Mouse (Mus musculus) urinary bladder, adult 2 months (tissue): ENCODE results near the gene Mettl1. TPM values are rescaled to one million over a fixed set of nuclear protein-coding genes. Genes with fewer than 3 reads are reported as not detected.
A peak's percentile ranks its signal among the peaks of the same experiment; 100 is the strongest.
"Not testable (repeated sequence)": the region's sequence is repeated elsewhere in the genome, so short reads cannot be mapped to it uniquely, and the experiment has no call there.

Source experiments
- DNase-seq: peaks from one replicate; pipeline ENCODE4 v3.0.0; 2022; ENCODE audit warnings: low spot score
- polyA plus RNA-seq: library from polyadenylated mRNA; depleted of rRNA; stranded (reverse); fragments of >200 nt; gene quantifications from 2 replicates; pipeline ENCODE4 v1.2.3, GENCODE M21; 2012

The Mettl1 gene
- polyA plus RNA-seq, 1 experiment = 33.6 TPM

DNA sequence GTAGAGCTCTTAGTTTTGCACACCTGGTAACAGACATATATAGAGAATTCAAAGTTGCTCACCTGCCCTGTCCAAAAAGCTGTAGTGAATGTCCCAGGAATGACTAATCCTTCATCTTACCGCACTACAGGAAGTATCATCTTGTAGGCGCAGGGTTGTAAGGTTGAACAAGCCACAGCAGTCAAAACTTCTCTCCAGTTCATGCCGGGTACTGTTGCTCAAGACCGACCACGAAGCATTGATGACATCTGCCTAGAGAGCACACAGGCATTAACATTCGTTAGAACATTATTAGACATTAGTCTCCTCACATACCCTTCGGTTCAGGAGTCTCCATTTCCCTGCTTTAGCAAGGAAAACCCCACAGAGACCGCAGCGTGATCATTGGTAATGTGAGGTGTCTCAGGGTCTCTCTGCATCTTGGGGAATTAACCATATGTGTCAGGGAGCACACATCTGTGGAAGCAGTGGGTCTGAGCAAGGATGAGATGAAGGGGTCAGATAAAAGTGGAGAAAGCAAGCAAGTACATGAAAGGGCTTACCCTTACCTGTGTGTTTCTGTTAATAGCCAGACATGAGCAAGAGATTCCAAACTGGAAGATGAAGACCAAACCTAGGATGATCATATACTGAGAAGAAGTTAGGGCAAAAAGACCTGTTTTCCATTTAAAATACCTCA is 27.3 kb downstream of the Mettl1 start:
- no peak for DNase-seq

GRCm38 (mm10) chr10:127069281-127070189 is 28.3 kb downstream of the Mettl1 start:
- DNase-seq = no peak

DNA sequence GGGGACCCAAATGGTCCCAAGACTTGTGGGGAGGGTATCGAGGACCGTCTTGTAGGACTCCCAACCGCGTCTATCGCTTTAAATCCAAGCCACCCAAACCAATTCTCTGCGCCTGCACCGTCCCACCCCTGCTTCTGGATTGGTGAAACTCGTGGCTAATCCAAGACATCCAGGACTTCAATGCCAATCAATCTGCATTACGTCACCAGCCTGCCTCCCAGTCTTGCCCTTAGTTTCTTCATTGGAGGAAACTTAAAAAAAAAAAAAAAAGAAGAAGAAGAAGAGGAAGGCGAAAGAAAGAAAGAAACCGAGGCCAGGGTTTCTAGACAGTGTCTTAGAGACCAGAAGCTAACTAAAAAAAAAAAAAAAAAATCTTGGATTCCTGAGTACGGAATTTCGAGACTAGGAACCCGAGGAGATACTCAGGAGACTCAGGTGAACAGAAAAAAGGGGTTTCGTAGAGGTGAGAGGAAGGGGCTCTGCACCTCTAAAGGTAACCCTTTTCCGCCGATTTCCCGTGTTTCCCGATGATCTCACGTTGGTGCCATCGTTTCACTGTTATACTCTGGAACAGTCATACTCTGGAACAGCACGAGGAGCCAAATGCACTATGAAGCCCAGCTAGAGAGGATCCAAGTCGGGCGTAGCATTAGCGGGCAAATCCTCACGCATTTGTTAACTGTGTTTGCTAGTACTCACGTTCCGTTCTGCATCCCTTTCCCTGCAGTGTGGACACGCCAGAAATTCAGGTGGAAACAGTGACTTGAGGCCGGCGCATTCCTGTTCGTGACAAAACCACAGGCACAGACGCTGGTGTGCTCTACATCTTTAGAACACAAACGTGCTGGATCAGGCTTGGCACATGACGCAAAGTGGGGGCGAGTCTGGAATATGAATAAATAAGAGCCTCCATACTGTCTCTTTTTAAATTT is 29.2 kb downstream of the Mettl1 start, which contains the start of gene Tspan31:
TSS of gene Tspan31 (minus strand) at position 75 of the 932 bp plus-strand sequence.
- DNase-seq = peak; percentile 65

- DNase-seq = no peak
These were observed 30.0 kb downstream of the Mettl1 start for GRCm38 (mm10) chr10:127071203-127071602.

GRCm38 (mm10) chr10:127072270-127072669 is 31.1 kb downstream of the Mettl1 start:
- DNase-seq = not testable (repeated sequence)

DNA sequence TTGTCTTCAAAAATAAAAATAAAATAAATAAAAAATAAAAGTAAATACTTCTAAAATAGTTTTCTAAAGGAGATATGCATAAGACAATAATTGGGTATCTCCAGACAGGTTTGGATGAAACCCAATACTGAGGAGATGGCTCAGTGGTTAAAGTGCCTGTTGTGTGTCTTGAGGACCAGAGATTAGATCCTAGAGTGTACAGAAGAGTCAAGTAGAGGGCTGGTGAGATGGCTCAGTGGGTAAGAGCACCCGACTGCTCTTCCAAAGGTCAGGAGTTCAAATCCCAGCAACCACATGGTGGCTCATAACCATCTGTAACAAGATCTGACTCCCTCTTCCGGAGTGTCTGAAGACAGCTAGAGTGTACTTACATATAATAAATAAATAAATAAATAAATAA is 31.8 kb downstream of the Mettl1 start:
- not testable (repeated sequence) for DNase-seq

DNA sequence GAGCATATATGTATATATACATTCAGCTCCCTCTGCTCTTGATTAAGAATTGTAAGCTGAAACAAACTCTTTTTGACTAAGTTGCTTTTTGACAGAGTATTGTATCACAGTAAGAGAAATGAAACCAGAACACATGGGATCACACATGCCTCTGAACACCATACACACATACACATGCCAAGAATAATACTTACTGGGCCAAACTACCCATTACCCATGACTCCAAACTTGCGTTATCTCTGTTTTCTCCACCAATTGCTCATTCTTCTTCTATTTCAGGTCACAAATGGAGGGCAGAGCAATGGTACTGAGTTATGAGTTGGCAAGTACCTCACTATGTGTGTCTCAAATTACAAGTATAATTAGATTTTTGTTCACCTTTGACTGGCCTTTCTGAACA is 32.8 kb downstream of the Mettl1 start:
- DNase-seq = no peak

DNA sequence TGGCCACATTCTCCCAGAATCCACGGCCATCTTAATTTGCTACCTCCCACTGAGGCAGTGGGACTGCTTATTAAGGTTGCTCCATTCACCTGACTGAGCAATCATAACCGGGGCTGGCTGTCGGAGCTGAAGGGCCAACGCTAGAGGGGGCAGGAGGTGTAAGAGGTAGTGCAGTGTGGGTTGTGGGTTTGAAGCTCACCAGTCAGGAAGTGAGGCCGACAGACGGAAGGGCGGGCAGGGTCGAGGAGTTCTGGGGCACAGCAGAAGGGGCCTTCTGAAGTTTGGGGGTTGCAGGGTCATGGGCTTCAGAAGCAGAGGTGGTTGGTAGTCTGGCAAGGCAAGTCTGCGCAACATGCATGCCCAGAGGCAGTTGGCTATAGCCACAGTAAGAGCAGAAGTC is 33.9 kb downstream of the Mettl1 start, which contains the start of gene Agap2:
TSS of gene Agap2 (plus strand) at position 205 of the 400 bp plus-strand sequence.
- DNase-seq = no peak

DNA sequence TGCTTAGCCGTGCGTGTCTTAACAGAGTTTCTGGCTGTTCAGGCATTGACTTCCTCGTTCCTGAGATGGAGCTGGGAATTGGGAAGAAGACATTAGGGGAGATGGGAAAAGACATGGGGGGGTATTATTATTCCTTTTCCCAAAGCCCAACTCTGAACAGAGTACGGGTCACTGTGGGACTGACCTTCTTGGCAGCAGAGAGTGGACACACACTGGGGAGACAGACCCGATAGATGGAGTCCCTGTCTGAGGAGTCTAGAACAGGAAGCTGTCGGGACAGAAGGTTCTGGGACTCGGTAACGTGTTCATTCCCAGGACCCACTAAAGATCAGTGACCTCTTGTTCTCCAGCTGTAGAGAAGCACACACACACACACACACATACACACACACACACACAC is 34.4 kb downstream of the Mettl1 start:
- DNase-seq = no peak

DNA sequence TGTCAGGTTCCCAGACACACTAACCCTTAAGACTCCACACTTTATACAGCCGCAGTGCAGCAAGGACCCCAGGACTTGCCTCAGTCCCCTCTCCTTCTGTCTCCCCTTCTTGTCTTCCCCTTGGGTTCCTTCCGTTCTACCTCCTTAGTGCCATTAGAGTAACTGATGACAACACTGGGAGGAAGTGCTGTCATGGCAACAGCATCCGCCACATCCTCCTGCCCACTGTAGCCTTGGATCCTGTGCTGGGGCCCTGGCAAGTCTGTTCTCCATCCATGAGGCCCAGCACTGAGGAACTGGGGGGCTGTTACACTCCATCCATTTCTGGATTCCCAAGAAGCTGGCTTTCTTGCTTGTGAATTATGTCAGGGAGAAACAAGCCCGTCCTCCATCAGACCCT is 34.9 kb downstream of the Mettl1 start:
- DNase-seq = no peak

GRCm38 (mm10) chr10:127077515-127077914 is 36.3 kb downstream of the Mettl1 start:
- no peak for DNase-seq

- no peak for DNase-seq
These were observed 36.9 kb downstream of the Mettl1 start for GRCm38 (mm10) chr10:127078001-127078676.

DNA sequence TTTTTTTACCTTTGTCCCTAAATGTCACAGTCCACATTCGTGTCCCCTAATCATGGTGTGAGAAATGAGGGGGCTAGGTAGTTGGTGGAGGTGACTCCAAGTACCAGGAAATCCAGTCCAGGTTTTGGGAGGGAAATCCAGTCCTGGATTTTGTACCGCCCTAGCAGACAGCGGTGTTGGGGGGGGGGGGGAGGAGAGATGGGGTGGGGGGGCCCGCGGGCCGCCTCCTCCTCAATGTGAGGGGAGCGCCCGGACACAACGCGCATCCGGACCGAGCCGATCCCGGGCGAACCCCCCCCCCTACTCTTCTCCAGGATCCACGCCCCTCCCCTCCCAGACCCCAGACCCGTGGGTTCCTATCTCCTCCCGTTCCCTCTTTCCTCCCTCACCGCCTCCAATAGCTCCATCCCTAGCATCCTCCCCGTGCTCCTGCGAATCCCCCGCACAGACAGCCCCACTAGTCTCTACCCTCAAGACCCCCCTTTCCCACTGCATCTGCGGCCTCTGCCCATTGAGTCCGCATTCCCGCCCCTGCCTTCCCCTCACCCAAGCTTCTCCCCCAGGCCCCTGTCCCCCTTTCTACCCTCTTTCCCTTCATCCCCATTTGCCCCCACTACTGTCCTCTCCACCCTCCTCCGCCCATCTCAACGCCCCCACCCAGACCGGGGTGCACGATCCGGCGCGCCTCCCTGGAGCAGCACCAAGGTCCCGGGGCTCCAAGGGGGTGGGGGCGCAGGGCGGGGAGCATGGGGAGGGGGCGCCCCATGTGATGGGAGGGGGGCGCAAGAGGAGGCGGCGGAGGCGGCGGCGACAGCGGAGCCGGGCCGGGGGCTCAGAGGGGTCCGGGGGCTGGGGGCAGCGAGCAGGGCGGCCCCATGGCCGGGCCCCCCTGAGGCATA is 37.7 kb downstream of the Mettl1 start:
- no peak for DNase-seq

- no peak for DNase-seq
These were observed 38.6 kb downstream of the Mettl1 start for GRCm38 (mm10) chr10:127079665-127080391.

DNA sequence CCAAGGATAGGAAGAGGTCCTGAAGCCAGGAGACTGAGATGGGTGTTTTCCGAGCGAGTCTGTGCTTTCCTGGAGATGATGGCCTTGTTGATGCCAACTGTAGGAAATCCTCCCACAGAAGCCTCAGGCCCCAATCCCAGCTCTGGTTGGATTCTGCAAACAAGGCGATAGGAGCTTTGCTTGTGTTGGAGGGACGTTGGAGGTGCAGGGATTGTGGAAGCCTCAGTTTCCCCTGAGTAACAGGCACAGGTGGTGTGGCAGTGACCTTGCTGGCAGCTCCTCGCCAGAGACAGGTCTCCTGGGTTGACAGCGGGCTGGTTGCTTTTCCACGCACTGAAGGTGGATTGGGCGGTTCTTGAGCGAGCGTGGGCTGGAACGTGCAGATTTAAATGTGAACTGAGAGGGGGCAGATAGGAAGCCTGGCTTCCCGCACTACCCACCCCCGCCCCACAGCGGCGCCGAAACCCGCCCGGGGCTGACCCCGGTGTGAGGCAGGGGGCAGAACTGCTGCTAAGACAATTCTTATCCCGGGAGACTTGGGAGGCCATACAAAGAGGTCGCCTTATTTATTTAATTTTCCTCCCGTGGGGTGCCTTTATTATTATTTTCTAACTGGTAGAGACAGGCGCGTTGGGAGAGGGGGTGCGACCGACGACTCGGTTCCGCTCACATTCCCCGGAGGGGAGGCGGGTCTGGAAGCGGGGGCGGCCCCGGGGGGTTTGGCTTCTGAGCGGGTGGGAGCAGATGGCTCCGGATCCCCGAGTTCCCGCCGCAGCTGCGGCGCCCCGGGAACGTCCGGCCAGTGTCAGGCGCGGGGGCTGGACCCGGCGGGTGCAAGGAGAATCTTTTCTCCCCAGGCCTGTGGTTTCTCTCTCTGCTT is 39.9 kb downstream of the Mettl1 start:
- DNase-seq = no peak

- DNase-seq = no peak
These were observed 40.9 kb downstream of the Mettl1 start for GRCm38 (mm10) chr10:127081996-127082620.

DNA sequence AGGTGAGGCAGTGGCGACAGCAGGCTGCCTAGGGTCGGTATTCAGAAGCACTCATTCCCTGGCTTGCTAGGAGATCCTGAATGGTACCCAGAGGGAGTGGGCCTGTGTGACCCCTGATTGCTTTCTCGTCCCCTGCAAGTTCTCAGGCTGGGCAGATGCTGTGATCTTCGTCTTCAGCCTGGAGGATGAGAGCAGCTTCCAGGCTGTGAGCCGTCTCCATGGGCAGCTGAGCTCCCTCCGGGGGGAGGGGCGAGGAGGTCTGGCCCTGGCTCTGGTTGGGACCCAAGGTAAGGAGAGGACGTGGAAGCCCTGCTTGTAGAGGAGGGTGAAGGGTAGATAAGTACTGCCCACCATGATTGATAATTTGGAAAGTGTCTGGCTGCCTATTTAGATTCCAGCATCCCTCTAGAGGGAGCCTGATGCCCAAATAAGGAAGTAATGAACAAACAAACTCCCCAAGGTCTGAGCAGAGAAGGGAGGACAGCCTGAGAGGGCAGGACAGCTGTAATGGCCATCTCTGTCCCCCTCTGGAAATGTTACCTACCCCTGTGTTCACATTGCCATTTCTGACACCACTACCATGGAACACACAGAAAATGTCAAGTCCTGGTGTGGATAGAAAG is 42.2 kb downstream of the Mettl1 start:
- DNase-seq = peak; percentile 19
